Mouse (Mus musculus): ENCODE measurements around the gene Raet1e.
"Not testable (repeated sequence)": the region's sequence is repeated elsewhere in the genome, so short reads cannot be mapped to it uniquely, and the experiment has no call there.

Gene Raet1e

DNA sequence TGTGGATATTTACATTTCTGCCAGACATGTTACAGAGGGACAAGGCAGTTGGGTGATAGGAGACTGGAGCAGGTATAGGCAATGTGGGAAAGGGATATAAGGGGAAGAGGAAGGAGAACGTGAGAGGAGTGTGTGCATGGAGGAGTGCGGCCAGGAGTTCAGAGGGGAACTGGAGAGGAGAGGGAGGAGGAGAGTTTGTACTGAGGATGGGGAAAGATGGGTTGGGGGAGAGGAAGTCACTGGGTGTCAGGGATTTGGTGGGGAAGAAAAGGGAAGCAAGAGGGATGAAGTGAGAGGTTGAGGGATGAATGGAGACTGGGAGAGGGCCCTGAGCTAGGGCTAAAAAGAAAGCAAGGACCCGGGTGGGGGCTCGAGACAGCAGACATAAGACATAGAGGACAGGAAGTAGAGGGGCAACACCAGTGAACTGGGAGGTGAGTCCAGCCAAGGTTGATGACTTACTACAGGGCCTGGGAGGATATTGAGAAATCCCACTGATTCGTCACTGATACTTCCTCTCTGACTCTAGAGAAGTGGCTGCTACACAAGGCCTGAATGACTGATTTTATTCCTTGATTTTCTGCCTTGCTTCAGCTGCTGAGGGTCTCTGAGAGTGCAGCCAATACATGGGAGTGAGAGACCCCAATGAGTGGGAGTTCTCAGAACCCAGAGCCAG, 7.1 kb downstream of the Raet1e start:
- not testable (repeated sequence) for DNase-seq

GRCm38 (mm10) chr10:22166025-22166424, 7.7 kb downstream of the Raet1e start:
- not testable (repeated sequence) for DNase-seq

DNA sequence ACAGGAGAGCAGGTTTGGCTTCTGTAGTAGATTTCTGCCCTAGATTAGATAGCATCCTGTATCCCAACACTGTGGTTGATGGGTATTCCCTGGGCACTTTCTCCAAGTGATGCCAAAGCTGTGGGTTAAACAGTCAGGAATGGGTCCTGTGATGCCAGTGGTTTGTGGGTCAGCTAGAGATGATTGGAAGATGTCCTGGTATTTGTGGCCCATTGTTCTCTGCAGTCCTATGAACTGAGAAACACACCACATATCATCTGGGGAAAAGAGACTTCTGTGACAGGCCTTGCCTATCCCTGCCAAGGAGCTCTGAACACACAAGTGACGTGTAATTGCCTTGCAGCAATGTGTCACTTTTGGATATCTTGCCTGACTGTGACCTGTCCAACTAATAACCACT, 8.7 kb downstream of the Raet1e start:
- DNase-seq, result not testable (repeated sequence)

DNA sequence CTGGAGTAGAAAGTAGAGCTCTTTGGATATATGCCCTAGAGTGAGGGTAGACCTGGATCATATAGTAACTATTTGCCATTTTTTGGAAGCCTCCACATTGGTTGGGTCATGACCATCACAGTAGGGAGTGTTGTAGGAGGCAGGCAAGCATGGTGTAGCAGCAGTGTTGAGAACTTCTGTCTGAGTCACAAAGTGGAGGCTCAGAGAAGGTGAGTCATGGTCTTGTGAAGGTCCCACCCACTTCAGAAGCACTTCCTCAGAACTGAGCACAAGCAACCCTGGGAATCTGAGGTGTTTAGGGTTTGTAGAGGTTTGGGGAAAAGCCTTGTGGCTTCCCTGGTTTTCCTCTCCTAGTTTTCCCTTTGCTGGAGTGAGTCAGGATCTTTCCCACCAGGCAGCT, 10.7 kb downstream of the Raet1e start:
- DNase-seq, result not testable (repeated sequence)

GRCm38 (mm10) chr10:22172431-22173334, 14.3 kb downstream of the Raet1e start:
- DNase-seq, result not testable (repeated sequence)

- not testable (repeated sequence) for DNase-seq
Observed at GRCm38 (mm10) chr10:22173335-22174189, 15.2 kb downstream of the Raet1e start.

DNA sequence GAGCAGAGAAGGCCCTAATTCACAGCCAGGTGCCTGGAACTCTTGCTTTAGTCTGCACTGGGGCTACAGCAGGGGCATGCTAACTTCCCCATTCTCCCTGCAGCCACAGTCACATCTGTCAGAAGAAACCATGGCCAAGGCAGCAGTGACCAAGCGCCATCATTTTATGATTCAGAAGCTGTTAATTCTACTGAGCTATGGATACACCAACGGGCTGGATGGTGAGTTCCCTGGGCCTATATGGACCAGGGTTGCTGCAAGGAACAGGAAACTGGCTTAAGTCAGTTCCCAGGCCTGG, 15.8 kb downstream of the Raet1e start:
- DNase-seq, result not testable (repeated sequence)

DNA sequence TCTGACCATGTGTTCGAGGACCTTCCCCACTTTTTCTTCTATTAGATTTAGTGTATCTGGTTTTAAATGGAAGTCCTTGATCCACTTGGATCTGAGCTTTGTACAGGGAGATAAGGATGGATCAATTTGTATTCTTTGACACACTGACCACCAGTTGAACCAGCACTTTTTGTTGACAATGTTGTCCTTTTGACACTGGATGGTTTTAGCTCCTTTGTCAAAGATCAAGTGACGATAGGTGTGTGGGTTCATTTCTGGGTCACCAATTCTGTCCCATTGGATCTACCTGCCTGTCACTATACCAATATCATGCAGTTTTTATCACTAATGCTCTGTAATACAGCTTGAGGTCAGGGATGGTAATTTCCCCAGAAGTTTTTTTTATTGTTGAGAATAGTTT, 18.1 kb downstream of the Raet1e start:
- not testable (repeated sequence) for DNase-seq

GRCm38 (mm10) chr10:22191035-22191434, 32.7 kb downstream of the Raet1e start:
- DNase-seq, result not testable (repeated sequence)

GRCm38 (mm10) chr10:22201352-22201751, 43.0 kb downstream of the Raet1e start:
- DNase-seq, result not testable (repeated sequence)

DNA sequence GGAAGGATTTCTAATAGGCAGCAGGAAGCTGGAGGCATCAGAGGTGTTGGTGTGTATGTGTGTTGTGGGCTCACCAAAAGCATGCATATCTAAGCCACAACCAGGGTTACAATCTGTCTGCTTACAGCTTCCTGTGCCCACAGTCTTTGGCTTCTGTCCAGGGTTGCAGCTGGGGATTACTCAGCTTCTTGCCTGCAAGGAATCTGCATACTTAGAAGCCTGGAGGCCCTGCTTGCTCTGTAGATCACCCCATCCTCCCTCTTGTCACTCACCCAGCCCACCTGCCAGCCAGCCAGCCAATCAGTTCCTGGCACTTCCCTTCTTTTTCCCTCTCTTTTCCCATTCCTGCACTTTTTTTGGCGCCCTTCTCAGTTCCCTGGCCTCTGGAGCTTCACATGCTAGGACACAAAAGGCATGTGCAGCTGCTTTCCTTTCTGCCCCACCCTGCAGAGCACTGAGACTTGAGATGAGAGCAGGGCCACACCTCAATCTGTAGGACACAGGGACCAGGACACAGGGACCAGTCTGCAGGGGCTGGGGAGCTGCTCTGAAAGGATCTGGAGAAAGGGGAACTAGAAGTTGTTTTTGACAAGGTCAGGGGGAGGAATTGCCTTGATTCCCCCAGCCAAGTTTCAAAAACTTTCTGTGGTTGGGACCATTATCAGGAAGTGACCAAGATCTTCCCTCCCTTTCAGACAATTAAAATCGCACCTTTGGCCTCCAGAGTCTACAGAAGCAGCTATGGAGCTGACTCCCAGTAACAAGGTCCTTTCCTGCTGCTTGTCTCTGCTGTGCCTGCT, 44.6 kb downstream of the Raet1e start:
- DNase-seq, result not testable (repeated sequence)

DNA sequence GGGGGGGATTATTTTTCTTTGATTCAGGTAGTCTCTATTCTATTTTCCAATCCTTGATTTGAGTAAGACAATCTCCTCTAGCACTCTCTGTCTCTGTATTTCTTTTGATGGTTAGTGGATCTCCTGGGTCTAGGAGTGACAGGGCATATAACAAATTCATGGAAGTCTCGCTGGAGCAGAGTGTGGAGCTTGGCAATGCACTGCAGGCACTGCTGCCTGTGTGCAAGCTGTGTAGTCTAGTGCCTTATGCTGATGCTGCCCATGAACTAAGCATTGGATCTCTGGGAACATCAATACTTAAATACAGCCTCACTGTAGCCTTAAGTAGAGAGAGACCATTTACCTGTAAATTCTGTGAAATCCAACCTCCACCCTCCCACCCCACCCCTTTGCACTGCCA, 48.1 kb downstream of the Raet1e start:
- not testable (repeated sequence) for DNase-seq

DNA sequence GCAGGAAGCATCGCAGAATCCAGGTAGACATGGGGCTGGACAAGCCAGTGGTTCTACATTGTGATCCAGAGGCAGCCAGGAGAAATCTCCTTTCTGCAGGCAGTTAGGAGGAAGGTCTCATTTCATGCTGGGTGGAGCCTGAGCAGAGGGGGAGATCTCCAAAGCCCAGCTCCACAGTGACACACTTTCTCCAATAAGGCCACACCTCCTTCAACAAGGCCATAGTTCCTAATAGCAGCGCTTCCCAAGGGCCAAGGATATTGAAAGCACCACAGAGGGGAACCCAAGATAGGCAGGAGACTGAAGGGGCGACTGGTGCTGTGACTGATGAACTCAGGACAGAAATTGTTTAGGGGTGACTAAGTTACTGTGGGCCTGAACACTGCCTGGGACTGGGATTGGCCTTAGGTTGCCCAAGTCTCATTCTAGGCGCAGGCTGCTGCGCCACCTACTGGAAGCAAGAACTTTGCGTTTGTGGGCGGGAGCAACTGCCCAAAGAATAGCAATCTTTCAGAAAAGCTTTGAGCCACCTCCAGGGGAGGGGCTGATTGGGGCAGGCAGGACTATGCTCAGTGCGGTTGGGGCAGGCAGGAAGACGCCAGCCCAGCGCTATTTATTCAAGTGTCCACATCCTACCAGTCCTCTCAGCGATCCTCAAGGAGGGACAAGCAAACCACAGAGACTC, 53.8 kb downstream of the Raet1e start:
- peak; percentile 65 for DNase-seq

DNA sequence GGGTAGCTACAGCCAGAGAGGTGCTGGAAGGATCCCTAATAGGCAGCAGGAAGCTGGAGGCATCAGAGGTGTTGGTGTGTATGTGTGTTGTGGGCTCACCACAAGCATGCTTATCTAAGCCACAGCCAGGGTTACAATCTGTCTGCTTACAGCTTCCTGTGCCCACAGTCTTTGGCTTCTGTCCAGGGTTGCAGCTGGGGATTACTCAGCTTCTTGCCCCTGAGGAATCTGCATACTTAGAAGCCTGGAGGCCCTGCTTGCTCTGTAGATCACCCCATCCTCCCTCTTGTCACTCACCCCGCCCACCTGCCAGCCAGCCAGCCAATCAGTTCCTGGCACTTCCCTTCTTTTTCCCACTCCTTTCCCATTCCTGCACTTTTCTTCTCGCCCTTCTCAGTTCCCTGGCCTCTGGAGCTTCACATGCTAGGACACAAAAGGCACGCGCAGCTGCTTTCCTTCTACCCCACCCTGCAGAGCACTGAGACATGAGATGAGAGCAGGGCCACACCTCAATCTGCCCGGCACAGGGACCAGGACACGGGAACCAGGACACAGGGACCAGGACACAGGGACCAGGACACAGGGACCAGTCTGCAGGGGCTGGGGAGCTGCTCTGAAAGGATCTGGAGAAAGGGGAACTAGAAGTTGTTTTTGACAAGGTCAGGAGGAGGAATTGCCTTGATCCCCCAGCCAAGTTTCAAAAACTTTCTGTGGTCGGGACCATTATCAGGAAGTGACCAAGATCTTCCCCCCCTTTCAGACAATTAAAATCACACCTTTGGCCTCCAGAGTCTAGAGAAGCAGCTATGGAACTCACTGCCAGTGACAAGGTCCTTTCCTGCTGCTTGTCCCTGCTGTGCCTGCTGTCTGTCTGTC, 65.3 kb downstream of the Raet1e start:
- DNase-seq, result peak; percentile 16

DNA sequence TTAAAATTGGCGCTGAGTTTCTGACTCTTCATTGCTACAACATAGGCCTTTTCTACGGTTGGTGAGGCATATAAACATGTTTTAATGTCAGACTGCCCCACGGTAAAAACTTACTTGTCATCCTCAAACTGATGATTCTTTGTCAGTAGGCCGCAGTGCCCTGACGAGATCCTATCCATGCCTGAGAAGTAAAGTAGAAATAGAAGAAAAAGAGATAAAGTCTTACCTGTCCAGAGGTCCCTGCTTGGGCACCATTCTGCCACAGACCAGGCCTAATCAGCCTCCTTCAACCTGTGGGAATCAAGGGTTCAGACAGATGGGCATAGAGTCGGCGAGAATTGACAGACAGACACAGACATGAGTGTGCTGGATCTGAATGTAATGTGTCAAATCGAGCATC, 106.7 kb downstream of the Raet1e start:
- no peak for DNase-seq

DNA sequence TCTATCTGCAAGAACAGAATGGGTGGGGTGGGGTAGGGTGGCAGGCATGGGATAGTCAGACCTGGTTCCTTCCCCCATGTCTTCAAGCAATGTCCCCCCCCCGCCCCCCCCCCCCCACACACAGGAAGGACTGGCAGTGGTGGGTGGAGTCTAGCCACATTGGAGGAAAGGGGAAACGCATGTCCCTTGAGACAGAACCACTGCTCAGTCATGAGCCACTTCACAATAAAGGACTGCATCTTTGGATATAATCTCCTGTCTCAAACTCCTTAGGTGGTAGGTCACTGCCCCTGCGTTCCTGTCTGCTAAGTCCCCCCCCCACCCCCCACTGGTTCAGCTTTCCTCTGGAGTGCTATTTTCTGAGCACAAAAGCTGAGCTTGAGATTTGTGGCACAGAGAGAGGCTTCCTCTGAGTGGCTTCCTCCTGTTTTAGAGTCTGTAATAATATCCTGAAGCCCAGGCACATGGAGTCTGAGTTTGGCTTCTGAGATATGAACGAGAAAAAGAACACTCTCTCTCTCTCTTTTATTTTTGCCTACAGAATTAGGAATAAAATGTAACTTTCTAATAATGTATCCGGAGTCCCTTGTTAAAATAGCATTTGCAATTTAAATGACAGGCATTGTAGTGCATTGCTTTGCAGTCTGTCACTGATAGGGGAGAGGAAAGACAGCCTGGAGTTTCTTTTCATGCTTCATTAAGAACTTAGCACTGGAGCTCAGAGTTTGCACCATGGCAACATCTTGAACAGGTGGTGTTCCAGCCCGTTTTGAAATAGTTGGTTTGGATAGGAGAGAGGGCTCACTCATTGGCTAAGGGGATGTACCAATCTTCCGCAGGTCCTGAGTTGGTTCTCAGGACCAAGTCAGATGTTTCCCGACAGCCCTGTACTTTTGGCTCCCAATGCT, 112.8 kb downstream of the Raet1e start:
- not testable (repeated sequence) for DNase-seq

GRCm38 (mm10) chr10:22272914-22273683, 114.7 kb downstream of the Raet1e start:
- peak; percentile 15 for DNase-seq

GRCm38 (mm10) chr10:22273684-22274305, 115.4 kb downstream of the Raet1e start:
- DNase-seq, result no peak
